Mouse (Mus musculus): ENCODE results near the gene Tcerg1l. TPM values are rescaled to one million over a fixed set of nuclear protein-coding genes. Genes with fewer than 3 reads are reported as not detected.

Gene Tcerg1l
- total and polyA plus RNA-seq, 3 experiments = not detected

GRCm38 (mm10) chr7:138237708-138238225, 159.8 kb downstream of the Tcerg1l start:
- TF ChIP-seq JUND (IDR thresholded peaks at IDR 0.05; ENCODE audit: low read depth, low read length) (no peak), KAT2A (conservative IDR thresholded peaks at IDR 0.05; ENCODE audit: low read depth, low read length) (no peak), CTCF (IDR thresholded peaks at IDR 0.05 in 2 of 3, conservative IDR thresholded peaks at IDR 0.05 in 1 of 3; ENCODE audit: control insufficient read depth in 1 of 3, insufficient read depth in 1 of 3, low read depth in 2 of 3, low read length in 3 of 3, poor library complexity in 1 of 3, severe bottlenecking in 1 of 3) (no peak), USF2 (IDR thresholded peaks at IDR 0.05; ENCODE audit: borderline replicate concordance in 1 of 2, insufficient read depth in 1 of 2, low read depth in 1 of 2, low read length in 2 of 2) (no peak), POLR2AphosphoS2 (IDR thresholded peaks at IDR 0.05; ENCODE audit: low read length) (no peak), BHLHE40 (IDR thresholded peaks at IDR 0.05; ENCODE audit: borderline replicate concordance, low read depth, low read length) (no peak), ELF1 (IDR thresholded peaks at IDR 0.05; ENCODE audit: low read depth, low read length) (no peak), ZC3H11A (IDR thresholded peaks at IDR 0.05; ENCODE audit: low read depth, low read length) (no peak), MYC (IDR thresholded peaks at IDR 0.05; ENCODE audit: low read depth, low read length) (no peak), SMC3 (IDR thresholded peaks at IDR 0.05; ENCODE audit: low read depth, low read length) (no peak), ETS1 (IDR thresholded peaks at IDR 0.05; ENCODE audit: low read depth, low read length) (no peak), RAD21 (IDR thresholded peaks at IDR 0.05; ENCODE audit: low read depth, low read length) (no peak), TCF12 (IDR thresholded peaks at IDR 0.05; ENCODE audit: low read depth, low read length) (no peak), MEF2A (IDR thresholded peaks at IDR 0.05; ENCODE audit: extremely low read depth, insufficient replicate concordance, low read depth, low read length, poor library complexity, severe bottlenecking) (no peak), NELFE (IDR thresholded peaks at IDR 0.05; ENCODE audit: low read depth, low read length) (no peak), MAFK (IDR thresholded peaks at IDR 0.05; ENCODE audit: borderline replicate concordance, low read depth, low read length) (no peak), CHD1 (IDR thresholded peaks at IDR 0.05; ENCODE audit: low read depth, low read length) (no peak)

GRCm38 (mm10) chr7:138224252-138224651, 173.3 kb downstream of the Tcerg1l start:
- H3K4me3 ChIP-seq (ENCODE audit: control insufficient read depth in 1 of 2, insufficient read depth in 1 of 2, low read depth in 2 of 2, low read length in 2 of 2) = no peak overlapping the region
- no peaks in the 10 kb centered on the region for H3K36me3 ChIP-seq (ENCODE audit: control insufficient read depth in 1 of 2, insufficient read depth in 2 of 2, low read length in 2 of 2)
- TF ChIP-seq NELFE (IDR thresholded peaks at IDR 0.05; ENCODE audit: low read depth, low read length) (no peak), SIN3A (IDR thresholded peaks at IDR 0.05; ENCODE audit: low read length) (no peak), GATA1 (IDR thresholded peaks at IDR 0.05; ENCODE audit: low read depth, low read length) (no peak)
- no peaks in the 10 kb centered on the region for H3K9me3 ChIP-seq (replicated peaks; ENCODE audit: insufficient read depth, low read length)
- DNase-seq (ENCODE audit: low read depth, low spot score) = no peak
- no peaks in the 10 kb centered on the region for H3K79me2 ChIP-seq (ENCODE audit: control insufficient read depth, insufficient read depth, low read length, poor library complexity)
- no peaks in the 10 kb centered on the region for H3K4me1 ChIP-seq (ENCODE audit: control insufficient read depth in 1 of 2, insufficient read depth in 2 of 2, low read length in 2 of 2)
- no peak overlapping the region for H3K9ac ChIP-seq (ENCODE audit: control insufficient read depth, low read depth, low read length, poor library complexity, severe bottlenecking)
- no peak overlapping the region for H3K27ac ChIP-seq (ENCODE audit: control insufficient read depth, low read depth, low read length)
- no peaks in the 10 kb centered on the region for H3K27me3 ChIP-seq (ENCODE audit: control insufficient read depth in 1 of 2, insufficient read depth in 2 of 2, low read length in 2 of 2)

More at GRCm38 (mm10) chr7:138237708-138238225, 159.8 kb downstream of the Tcerg1l start:
- no peaks in the 10 kb centered on the region for H3K27me3 ChIP-seq (ENCODE audit: control insufficient read depth in 1 of 2, insufficient read depth in 2 of 2, low read length in 2 of 2)
- no peak for DNase-seq (ENCODE audit: low read depth, low spot score)
- no peak overlapping the region for H3K9ac ChIP-seq (ENCODE audit: control insufficient read depth, low read depth, low read length, poor library complexity, severe bottlenecking)
- no peak overlapping the region for H3K4me3 ChIP-seq (ENCODE audit: control insufficient read depth in 1 of 2, insufficient read depth in 1 of 2, low read depth in 2 of 2, low read length in 2 of 2)
- no peak overlapping the region for H3K27ac ChIP-seq (ENCODE audit: control insufficient read depth, low read depth, low read length)
- H3K36me3 ChIP-seq (ENCODE audit: control insufficient read depth in 1 of 2, insufficient read depth in 2 of 2, low read length in 2 of 2) = no peaks in the 10 kb centered on the region
- no peaks in the 10 kb centered on the region for H3K79me2 ChIP-seq (ENCODE audit: control insufficient read depth, insufficient read depth, low read length, poor library complexity)
- no peaks in the 10 kb centered on the region for H3K4me1 ChIP-seq (ENCODE audit: control insufficient read depth in 1 of 2, insufficient read depth in 2 of 2, low read length in 2 of 2)
- H3K9me3 ChIP-seq (replicated peaks; ENCODE audit: insufficient read depth, low read length) = no peaks in the 10 kb centered on the region
